In genomic region chr11:36337063-36337462, GRCm38 (mm10) we compare ENCODE assay signal across 11 mouse cellular contexts.
"Had no signal": no experiment of that assay in that cellular context is flagged by ENCODE, and none has a peak within 500 bp of the region (broad histone marks: within the 10 kb centered on the region; RNA-seq: fewer than 3 reads in every experiment).

No protein-coding gene starts in this region.

- H3K27me3 ChIP-seq: liver, embryonic 15.5 days; midbrain, embryonic 13.5 days had no signal

- H3K4me2 ChIP-seq: liver, embryonic 11.5 days; liver, embryonic 15.5 days; midbrain, embryonic 13.5 days had no signal

- H3K4me1 ChIP-seq: liver, embryonic 15.5 days had no signal

- DNase-seq: kidney, postnatal 25 days; lung, adult 2 months; lung, postnatal 36 days; right cerebral cortex, adult 18-20 months; right cerebral cortex, postnatal 25 days had no signal

- H3K36me3 ChIP-seq: limb, embryonic 10.5 days; liver, embryonic 15.5 days; midbrain, embryonic 13.5 days had no signal

- H3K9ac ChIP-seq: liver, embryonic 15.5 days; midbrain, embryonic 13.5 days had no signal

- H3K27ac ChIP-seq: left cerebral cortex, adult 2 months; limb, embryonic 10.5 days; liver, embryonic 15.5 days; midbrain, embryonic 13.5 days had no signal

- H3K4me3 ChIP-seq: left cerebral cortex, adult 2 months; limb, embryonic 10.5 days; liver, embryonic 15.5 days; midbrain, embryonic 13.5 days had no signal

- H3K9me3 ChIP-seq: limb, embryonic 10.5 days; liver, embryonic 15.5 days; midbrain, embryonic 13.5 days had no signal

- ATAC-seq: lung, postnatal 0 days; midbrain, embryonic 13.5 days had no signal
